Mouse (Mus musculus) C2C12 (cell line): ENCODE data around the gene Pdzd2.

Source experiments
- CEBPB ChIP-seq: IDR thresholded peaks from one replicate; pipeline ENCODE4 v1.6.1; 2011; ENCODE audit warnings: low read depth, mild to moderate bottlenecking, control low read depth, moderate library complexity
- CTCF ChIP-seq: IDR thresholded peaks from one replicate; pipeline ENCODE4 v1.5.1; 2011; ENCODE audit not compliant: control insufficient read depth, insufficient read depth, insufficient read length
- FOSL1 ChIP-seq: IDR thresholded peaks from one replicate; pipeline ENCODE4 v1.8.0; 2011; ENCODE audit warnings: mild to moderate bottlenecking, low read length; ENCODE audit not compliant: poor library complexity, insufficient read depth, severe bottlenecking
- MAX ChIP-seq: IDR thresholded peaks from one replicate; pipeline ENCODE4 v1.6.1; 2011; ENCODE audit warnings: mild to moderate bottlenecking, control low read depth
- MYOD1 ChIP-seq: IDR thresholded peaks from one replicate; pipeline ENCODE4 v1.6.1; 2011; ENCODE audit warnings: low read depth; ENCODE audit not compliant: control insufficient read depth, insufficient read length
- MYOG ChIP-seq: IDR thresholded peaks from one replicate; pipeline ENCODE4 v1.6.1; 2011; ENCODE audit not compliant: control insufficient read depth, insufficient read length; ENCODE audit errors: extremely low read depth
- USF1 ChIP-seq: IDR thresholded peaks from one replicate; pipeline ENCODE4 v1.6.1; 2011; ENCODE audit warnings: low read depth, mild to moderate bottlenecking, control low read depth, moderate library complexity

DNA sequence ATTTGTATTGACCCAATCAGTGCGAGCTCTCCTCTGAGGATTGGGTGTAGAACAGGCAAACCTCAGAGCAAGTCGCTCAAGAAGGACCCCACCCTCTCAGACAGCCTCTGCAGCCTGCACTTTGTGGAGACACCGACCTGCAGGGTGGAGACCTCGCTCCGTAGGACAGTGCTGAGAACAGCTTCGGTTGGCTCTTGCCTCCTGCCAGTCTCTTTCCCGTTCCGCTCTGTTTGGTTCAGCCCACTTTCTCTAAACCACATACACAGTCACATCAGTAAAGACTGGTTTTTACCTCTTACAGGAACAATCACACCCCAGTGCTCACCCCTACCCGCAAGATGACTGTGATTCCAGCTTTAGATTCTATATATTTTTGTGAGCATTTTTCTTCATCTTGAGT is 133.4 kb downstream of the Pdzd2 start:
- TF ChIP-seq MYOG: no peak
- TF ChIP-seq CTCF: no peak
- TF ChIP-seq MAX: no peak
- no peak for TF ChIP-seq USF1
- TF ChIP-seq FOSL1: no peak
- TF ChIP-seq MYOD1: no peak
- TF ChIP-seq CEBPB: no peak
